Mouse (Mus musculus) brain, embryonic 14.5 days (tissue): ENCODE measurements around the gene Ppm1b.

ENCODE experiments used
- CTCF ChIP-seq: fragments of 200-500 bp; IDR thresholded peaks from 2 replicates; pipeline ENCODE4 v1.5.1; 2012; ENCODE audit warnings: inconsistent platforms, mild to moderate bottlenecking, moderate library complexity, borderline replicate concordance; ENCODE audit not compliant: insufficient read depth, insufficient read length; ENCODE audit errors: extremely low read depth
- POLR2A ChIP-seq: fragments of 200-500 bp; IDR thresholded peaks from 2 replicates; pipeline ENCODE4 v1.6.1; 2012; ENCODE audit warnings: mild to moderate bottlenecking, inconsistent platforms, borderline replicate concordance; ENCODE audit not compliant: poor library complexity, insufficient read depth, insufficient read length, severe bottlenecking; ENCODE audit errors: extremely low read depth

DNA sequence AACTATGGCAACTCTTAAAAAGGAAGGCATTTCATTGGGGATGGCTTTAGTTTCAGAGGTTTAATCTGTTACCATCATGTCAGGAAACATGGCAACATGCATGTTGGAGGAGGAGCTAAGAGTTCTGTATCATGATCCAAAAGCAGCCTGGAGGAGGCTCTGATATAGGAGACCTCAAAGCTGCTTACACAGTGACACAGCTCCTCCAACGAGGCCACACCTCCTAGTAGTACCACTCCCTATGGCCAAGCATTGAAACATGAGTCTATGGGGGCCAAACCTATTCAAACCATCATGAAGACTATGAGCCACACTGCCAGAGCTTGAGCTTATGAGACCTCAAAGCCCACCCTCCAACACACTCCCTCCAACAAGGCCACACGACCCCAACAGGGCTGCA is 26.2 kb downstream of the Ppm1b start:
- no peak for TF ChIP-seq POLR2A
- no peak for TF ChIP-seq CTCF
